Mouse (Mus musculus) midbrain, embryonic 11.5 days (tissue): Measurements from ENCODE around the gene Cmtm2a. TPM values are rescaled to one million over a fixed set of nuclear protein-coding genes. Genes with fewer than 3 reads are reported as not detected.
A peak's percentile ranks its signal among the peaks of the same experiment; 100 is the strongest.
"Not testable (repeated sequence)": the region's sequence is repeated elsewhere in the genome, so short reads cannot be mapped to it uniquely, and the experiment has no call there.

Experiments
- ATAC-seq: fragments of 200-750 bp; cut with Nextera tagmentation; 2 replicates; pipeline ENCODE4 v1.8.0; 2017; ENCODE audit warnings: moderate TSS enrichment, moderate library complexity; ENCODE audit not compliant: low FRiP score
- DNase-seq: peaks from one replicate; pipeline ENCODE4 v3.0.0; 2015; ENCODE audit warnings: low spot score; ENCODE audit errors: missing footprints
- H3K27ac ChIP-seq: fragments of 300-500 bp; sonication (generic); 2 replicates; pipeline ENCODE4 v1.5.1; 2014; ENCODE audit warnings: low read depth, low read length
- H3K27me3 ChIP-seq: fragments of 300-500 bp; sonication (generic); 2 replicates; pipeline ENCODE4 v1.6.1; 2014; ENCODE audit warnings: mild to moderate bottlenecking, low read length, moderate library complexity, mixed read lengths; ENCODE audit not compliant: control insufficient read depth, insufficient read depth
- H3K36me3 ChIP-seq: fragments of 300-500 bp; sonication (generic); 2 replicates; pipeline ENCODE4 v1.6.1; 2014; ENCODE audit warnings: mild to moderate bottlenecking, low read length, moderate library complexity, mixed read lengths; ENCODE audit not compliant: control insufficient read depth, insufficient read depth
- H3K4me1 ChIP-seq: fragments of 300-500 bp; sonication (generic); 2 replicates; pipeline ENCODE4 v1.6.1; 2014; ENCODE audit warnings: low read length; ENCODE audit not compliant: control insufficient read depth, insufficient read depth
- H3K4me2 ChIP-seq: fragments of 300-500 bp; sonication (generic); 2 replicates; pipeline ENCODE4 v1.6.1; 2014; ENCODE audit warnings: mild to moderate bottlenecking, moderate library complexity
- H3K4me3 ChIP-seq: fragments of 300-500 bp; sonication (generic); 2 replicates; pipeline ENCODE4 v1.5.1; 2014; ENCODE audit warnings: low read depth, low read length
- H3K9ac ChIP-seq: fragments of 300-500 bp; sonication (generic); 2 replicates; pipeline ENCODE4 v1.6.1; 2014; ENCODE audit warnings: low read length
- H3K9me3 ChIP-seq: fragments of 300-500 bp; sonication (generic); 2 replicates; pipeline ENCODE4 v1.6.1; 2016; ENCODE audit warnings: low read length; ENCODE audit not compliant: control insufficient read depth
- WGBS: fragments of 180-500 bp; shearing (Covaris S2); extraction: QIAGEN DNeasy Blood & Tissue Kit; methylation state at CpG from one replicate; pipeline ENCODE4 v1.1.7; 2014; 5-methylcytosine and 5-hydroxymethylcytosine counted together
- polyA plus RNA-seq: library from polyadenylated mRNA; unstranded; fragments of >200 nt; fragmentation: Nextera tagmentation; extraction: Ambion mirVana; gene quantifications from 2 replicates; pipeline ENCODE4 v1.2.1, GENCODE M21; 2014

Cmtm2a gene
- polyA plus RNA-seq, 1 experiment from 2014 or later, result not detected

- H3K9me3 ChIP-seq, DNase-seq, H3K4me3 ChIP-seq, H3K9ac ChIP-seq, H3K36me3 ChIP-seq, H3K27ac ChIP-seq, ATAC-seq, H3K27me3 ChIP-seq, H3K4me1 ChIP-seq, H3K4me2 ChIP-seq: not testable (repeated sequence)
- 73% methylated on average over 6 of the region's 6 CpGs for WGBS
Observed at GRCm38 (mm10) chr8:104308341-104308740, 15.4 kb upstream of the Cmtm2a start.

- Histone ChIP-seq H3K9ac (no peak overlapping the region), H3K4me1 (peaks cover 6% of the 10 kb centered on the region), H3K9me3 (no peaks in the 10 kb centered on the region), H3K4me2 (no peak overlapping the region), H3K27me3 (no peaks in the 10 kb centered on the region), H3K27ac (no peak overlapping the region), H3K36me3 (no peaks in the 10 kb centered on the region), H3K4me3 (no peak overlapping the region)
- 87% methylated on average over 11 of the region's 11 CpGs for WGBS
- DNase-seq (no peak), ATAC-seq (no peak)
Observed at GRCm38 (mm10) chr8:104304962-104305361, 12.0 kb upstream of the Cmtm2a start.

DNA sequence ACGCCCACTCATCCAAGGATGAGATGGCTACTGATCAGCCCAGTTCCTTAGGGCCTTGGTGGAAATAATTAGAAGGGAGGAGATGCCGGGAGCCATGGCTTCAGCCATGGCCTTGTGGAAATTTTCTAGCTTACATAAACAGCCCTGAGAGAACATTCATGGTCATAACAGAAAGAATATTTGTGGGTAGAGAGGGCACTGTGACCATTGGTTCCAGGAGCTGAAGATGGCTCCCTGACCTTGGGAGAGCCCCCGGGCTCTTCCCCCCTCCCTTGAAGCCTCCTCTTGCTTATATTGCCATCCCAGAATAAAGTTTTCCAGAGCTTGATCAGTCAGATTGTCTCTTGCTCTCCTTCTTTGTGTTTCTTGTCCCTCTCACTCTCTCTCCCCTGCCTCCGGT lies 9.6 kb upstream of the Cmtm2a start:
- not testable (repeated sequence) for DNase-seq, ATAC-seq, H3K4me2 ChIP-seq, H3K36me3 ChIP-seq, H3K4me3 ChIP-seq, H3K4me1 ChIP-seq, H3K9me3 ChIP-seq, H3K9ac ChIP-seq, H3K27ac ChIP-seq, H3K27me3 ChIP-seq
- WGBS, result 89% methylated on average over 4 of the region's 4 CpGs

DNA sequence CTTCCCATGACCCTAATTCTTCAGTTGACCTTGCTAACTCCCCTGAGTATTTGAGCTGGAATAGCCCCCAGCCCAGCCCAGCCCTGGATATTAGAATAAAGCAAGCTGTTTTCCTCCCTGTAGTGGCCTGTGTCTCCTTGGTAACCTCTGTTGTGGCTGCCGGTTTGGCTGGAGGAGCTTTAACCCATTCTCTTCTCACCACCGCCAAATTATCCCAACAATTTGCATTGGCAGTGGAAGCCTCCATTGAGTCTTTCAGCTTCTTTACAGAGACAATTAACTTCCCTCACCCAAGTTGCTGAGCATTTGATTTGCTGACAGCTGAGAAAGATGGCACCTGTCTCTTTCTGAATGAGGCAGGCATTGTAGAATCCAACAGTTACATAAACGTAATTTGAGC lies 8.6 kb upstream of the Cmtm2a start:
- H3K27me3 ChIP-seq, H3K9ac ChIP-seq, H3K9me3 ChIP-seq, H3K27ac ChIP-seq, H3K4me1 ChIP-seq, H3K4me2 ChIP-seq, H3K4me3 ChIP-seq, H3K36me3 ChIP-seq: not testable (repeated sequence)
- ATAC-seq, result peak; percentile 91
- WGBS, result 9% methylated on average over 3 of the region's 3 CpGs
- peak; percentile 85 for DNase-seq

DNA sequence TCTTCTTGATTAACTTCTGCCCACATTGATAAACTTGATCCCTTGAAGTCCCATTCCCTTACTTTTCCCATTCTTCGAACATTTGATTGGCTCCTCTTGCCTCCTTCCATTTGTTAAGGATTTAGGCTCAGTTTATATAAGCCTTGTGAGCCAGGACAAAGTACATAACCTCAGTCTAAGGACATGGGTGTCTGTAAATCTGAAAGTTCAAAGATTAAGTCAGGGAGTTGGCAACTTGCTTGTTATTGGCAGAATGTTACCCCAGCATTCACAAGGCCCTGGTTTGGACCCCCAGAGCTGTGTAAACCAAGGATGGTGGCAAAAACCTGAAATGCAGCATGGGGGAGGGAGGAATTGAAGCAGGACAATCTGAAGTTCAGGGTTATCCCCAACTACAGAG lies 1.4 kb upstream of the Cmtm2a start:
- Histone ChIP-seq H3K27ac (no peak overlapping the region), H3K4me1 (no peaks in the 10 kb centered on the region; the same call in 1 of the 2 replicates), H3K4me2 (no peak overlapping the region), H3K4me3 (no peak overlapping the region), H3K36me3 (no peaks in the 10 kb centered on the region), H3K9ac (no peak overlapping the region), H3K9me3 (no peaks in the 10 kb centered on the region), H3K27me3 (no peaks in the 10 kb centered on the region)
- WGBS, result 97% methylated on average over 1 of the region's 1 CpGs
- ATAC-seq, result no peak
- no peak for DNase-seq

GRCm38 (mm10) chr8:104268937-104269440 lies 24.0 kb downstream of the Cmtm2a start:
- Histone ChIP-seq H3K27me3 (no peaks in the 10 kb centered on the region), H3K9me3 (no peaks in the 10 kb centered on the region), H3K9ac (no peak overlapping the region), H3K4me2 (no peak overlapping the region), H3K4me1 (no peaks in the 10 kb centered on the region), H3K27ac (no peak overlapping the region), H3K4me3 (no peak overlapping the region), H3K36me3 (no peaks in the 10 kb centered on the region; the same call in 1 of the 2 replicates)
- 88% methylated on average over 6 of the region's 6 CpGs for WGBS
- DNase-seq, result peak; percentile 59
- ATAC-seq, result no peak

DNA sequence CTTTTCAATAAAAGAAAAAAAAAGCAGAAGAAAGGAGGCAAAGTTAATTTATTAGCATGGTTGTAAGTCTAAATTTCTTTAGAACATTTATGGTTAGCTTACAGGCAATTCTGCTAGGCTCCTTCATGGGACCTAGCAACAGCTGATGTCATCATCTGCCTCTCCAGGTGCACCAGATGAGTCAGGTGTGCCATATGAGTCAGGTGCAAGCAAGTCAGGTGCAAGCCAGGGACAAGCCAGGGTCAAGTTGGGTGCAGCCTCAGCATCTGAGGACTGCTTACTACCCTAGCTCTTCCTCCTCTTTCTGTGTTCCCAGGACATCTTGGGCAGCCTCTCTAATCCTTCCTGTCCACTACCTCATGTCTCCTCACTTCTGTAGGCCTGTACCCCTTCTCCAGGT lies 24.6 kb downstream of the Cmtm2a start:
- H3K4me1 ChIP-seq, result no peaks in the 10 kb centered on the region
- no peak overlapping the region for H3K27ac ChIP-seq
- DNase-seq (no peak), ATAC-seq (no peak)
- H3K36me3 ChIP-seq, result peaks cover 6% of the 10 kb centered on the region
- H3K4me2 ChIP-seq, result no peak overlapping the region
- H3K27me3 ChIP-seq, result no peaks in the 10 kb centered on the region
- no peak overlapping the region for H3K4me3 ChIP-seq
- H3K9ac ChIP-seq, result no peak overlapping the region
- no peaks in the 10 kb centered on the region for H3K9me3 ChIP-seq

DNA sequence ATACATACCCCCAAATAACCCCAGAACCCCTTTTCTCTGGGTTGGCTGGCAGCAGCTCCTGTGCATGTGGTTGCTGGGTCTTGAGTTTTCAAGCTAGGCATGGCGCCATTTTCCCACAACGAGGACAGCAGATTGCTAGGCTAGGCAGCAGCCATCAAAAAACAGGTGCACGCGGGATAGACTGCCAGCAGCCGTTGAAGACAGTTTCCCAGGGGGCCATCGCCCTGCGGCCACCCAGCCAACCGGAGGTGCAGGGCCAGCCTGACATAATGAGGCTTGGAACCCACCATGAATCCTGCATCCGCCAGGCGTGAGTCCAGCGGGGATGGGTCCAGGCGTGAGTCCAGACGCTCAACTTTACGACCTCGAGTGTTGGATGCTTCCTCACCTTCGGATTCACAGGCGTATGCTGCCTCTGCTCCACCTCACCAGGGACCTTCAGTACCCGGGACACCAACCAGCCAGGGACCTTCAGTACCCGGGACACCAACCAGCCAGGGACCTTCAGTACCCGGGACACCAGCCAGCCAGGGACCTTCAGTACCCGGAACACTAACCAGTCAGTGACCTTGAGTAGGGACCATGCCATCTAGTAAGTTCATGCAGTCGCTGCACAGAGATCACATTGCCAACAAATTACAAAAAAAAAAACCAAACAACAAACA lies 28.6 kb downstream of the Cmtm2a start:
- 97% methylated on average over 22 of the region's 22 CpGs for WGBS
- H3K4me1 ChIP-seq, result not testable (repeated sequence)

DNA sequence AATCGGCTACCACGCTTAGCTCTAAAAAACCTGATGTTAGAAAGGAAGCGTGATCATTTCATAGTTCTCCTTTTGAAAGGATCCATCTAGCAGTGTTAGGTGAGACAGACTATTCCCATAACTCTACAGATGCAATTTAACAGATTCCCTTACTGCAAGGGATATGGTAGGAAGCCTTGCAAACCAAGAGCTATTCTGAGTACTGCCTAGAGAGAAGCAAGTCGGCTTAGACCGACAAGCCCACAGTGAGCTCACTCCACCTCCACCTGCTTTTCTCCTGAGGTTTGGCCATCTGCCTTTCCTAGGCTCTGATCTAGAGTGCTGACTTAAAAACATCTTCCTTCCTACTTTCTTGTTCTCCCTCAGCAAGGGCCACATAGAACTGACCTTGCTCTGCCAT lies 31.2 kb downstream of the Cmtm2a start:
- not testable (repeated sequence) for H3K27ac ChIP-seq, ATAC-seq, H3K4me3 ChIP-seq, H3K4me2 ChIP-seq, H3K9me3 ChIP-seq, H3K4me1 ChIP-seq, H3K9ac ChIP-seq, H3K27me3 ChIP-seq, DNase-seq
- H3K36me3 ChIP-seq, result peaks cover 18% of the 10 kb centered on the region
- WGBS, result 96% methylated on average over 5 of the region's 5 CpGs

More for the DNA sequence above, 28.6 kb downstream of the Cmtm2a start:
- H3K27me3 ChIP-seq, H3K4me2 ChIP-seq, H3K36me3 ChIP-seq, H3K9me3 ChIP-seq, DNase-seq, H3K9ac ChIP-seq, ATAC-seq, H3K27ac ChIP-seq, H3K4me3 ChIP-seq: not testable (repeated sequence)
